Mouse (Mus musculus) spleen, adult 2 months (tissue): Measurements from ENCODE around the gene Calcrl. TPM values are rescaled to one million over a fixed set of nuclear protein-coding genes. Genes with fewer than 3 reads are reported as not detected.

Experiments used
- DNase-seq, 2 experiments: peaks; one replicate each; pipeline versions ENCODE4 v3.0.0 to v3.0.0-alpha.2; 2012 to 2021; ENCODE audit warnings: low spot score in 2 of 2, low read depth in 1 of 2
- H3K27ac ChIP-seq: fragments of 200-500 bp; 2 replicates; pipeline ENCODE4 v1.5.1; 2012; ENCODE audit warnings: low read length, inconsistent platforms; ENCODE audit not compliant: insufficient read depth
- H3K27me3 ChIP-seq: fragments of 200-500 bp; 2 replicates; pipeline ENCODE4 v1.6.1; 2012; ENCODE audit warnings: mild to moderate bottlenecking, moderate library complexity, low read length, inconsistent platforms; ENCODE audit not compliant: control insufficient read depth, insufficient read depth
- H3K36me3 ChIP-seq: fragments of 200-500 bp; 2 replicates; pipeline ENCODE4 v1.6.1; 2012; ENCODE audit warnings: mild to moderate bottlenecking, low read length, inconsistent platforms; ENCODE audit not compliant: control insufficient read depth, insufficient read depth
- H3K4me1 ChIP-seq: fragments of 200-500 bp; 2 replicates; pipeline ENCODE4 v1.6.1; 2011; ENCODE audit warnings: inconsistent platforms; ENCODE audit not compliant: control insufficient read depth, insufficient read depth, insufficient read length
- H3K4me3 ChIP-seq: fragments of 200-500 bp; 2 replicates; pipeline ENCODE4 v1.5.1; 2011; ENCODE audit warnings: mild to moderate bottlenecking, inconsistent platforms; ENCODE audit not compliant: insufficient read depth, insufficient read length; ENCODE audit errors: extremely low read depth
- CTCF ChIP-seq: fragments of 200-500 bp; IDR thresholded peaks from 2 replicates; pipeline ENCODE4 v1.5.1; 2011; ENCODE audit warnings: mild to moderate bottlenecking, inconsistent platforms; ENCODE audit not compliant: insufficient read depth, insufficient read length, insufficient replicate concordance; ENCODE audit errors: extremely low read depth
- POLR2A ChIP-seq: fragments of 200-500 bp; IDR thresholded peaks from 2 replicates; pipeline ENCODE4 v1.6.1; 2011; ENCODE audit warnings: low read depth, low read length, inconsistent platforms
- WGBS: fragments of 180-500 bp; shearing (Covaris S2); methylation state at CpG from one replicate; pipeline ENCODE4 v1.1.7; 2018; 5-methylcytosine and 5-hydroxymethylcytosine counted together
- polyA plus RNA-seq: library from polyadenylated mRNA; depleted of rRNA; stranded (reverse); fragments of >200 nt; gene quantifications from 2 replicates; pipeline ENCODE4 v1.2.3, GENCODE M21; 2012

The Calcrl gene
- polyA plus RNA-seq, 1 experiment = 6.0 TPM

GRCm38 (mm10) chr2:84366742-84367141, 58.5 kb downstream of the Calcrl start:
- Histone ChIP-seq H3K27me3 (no peaks in the 10 kb centered on the region), H3K27ac (no peak overlapping the region), H3K4me3 (no peak overlapping the region), H3K36me3 (peaks cover 8% of the 10 kb centered on the region; the same call in 1 of the 2 replicates), H3K4me1 (no peaks in the 10 kb centered on the region)
- TF ChIP-seq POLR2A (no peak), CTCF (no peak)
- no peak for DNase-seq

GRCm38 (mm10) chr2:84365266-84365665, 59.9 kb downstream of the Calcrl start:
- no peak for TF ChIP-seq CTCF
- TF ChIP-seq POLR2A = no peak
- no peaks in the 10 kb centered on the region for H3K27me3 ChIP-seq
- no peak overlapping the region for H3K4me3 ChIP-seq
- no peaks in the 10 kb centered on the region for H3K4me1 ChIP-seq
- 88% methylated on average over 3 of the region's 3 CpGs for WGBS
- H3K36me3 ChIP-seq = peaks cover 12% of the 10 kb centered on the region; the same call in 1 of the 2 replicates
- H3K27ac ChIP-seq = no peak overlapping the region
- no peak for DNase-seq

- DNase-seq = no peak
- Histone ChIP-seq H3K4me3 (no peak overlapping the region), H3K27ac (no peak overlapping the region), H3K36me3 (peaks cover 9% of the 10 kb centered on the region; the same call in 1 of the 2 replicates), H3K4me1 (no peaks in the 10 kb centered on the region), H3K27me3 (no peaks in the 10 kb centered on the region)
- TF ChIP-seq POLR2A (no peak), CTCF (no peak)
- WGBS = 95% methylated on average over 6 of the region's 6 CpGs
Observed at GRCm38 (mm10) chr2:84362779-84363719, 62.2 kb downstream of the Calcrl start.

- DNase-seq = no peak
- H3K4me1 ChIP-seq = no peaks in the 10 kb centered on the region
- 84% methylated on average over 3 of the region's 3 CpGs for WGBS
- H3K27ac ChIP-seq = no peak overlapping the region
- TF ChIP-seq CTCF = no peak
- TF ChIP-seq POLR2A = no peak
- no peaks in the 10 kb centered on the region for H3K27me3 ChIP-seq
- no peak overlapping the region for H3K4me3 ChIP-seq
- peaks cover 5% of the 10 kb centered on the region for H3K36me3 ChIP-seq
Observed at GRCm38 (mm10) chr2:84358690-84359343, 66.4 kb downstream of the Calcrl start.

- H3K27ac ChIP-seq = no peak overlapping the region
- no peak overlapping the region for H3K4me3 ChIP-seq
- WGBS = 53% methylated on average over 4 of the region's 4 CpGs
- DNase-seq = no peak
- no peaks in the 10 kb centered on the region for H3K27me3 ChIP-seq
- H3K4me1 ChIP-seq = no peaks in the 10 kb centered on the region
- peaks cover 1% of the 10 kb centered on the region for H3K36me3 ChIP-seq
- TF ChIP-seq POLR2A (no peak), CTCF (no peak)
Observed at GRCm38 (mm10) chr2:84355281-84355680, 69.9 kb downstream of the Calcrl start.

GRCm38 (mm10) chr2:84347376-84347775, 77.8 kb downstream of the Calcrl start:
- H3K36me3 ChIP-seq = peaks cover 10% of the 10 kb centered on the region
- no peaks in the 10 kb centered on the region for H3K4me1 ChIP-seq
- TF ChIP-seq POLR2A (no peak), CTCF (no peak)
- H3K27ac ChIP-seq = no peak overlapping the region
- 70% methylated on average over 2 of the region's 2 CpGs for WGBS
- peak in 1 of 2 experiments; percentile 18 for DNase-seq
- H3K4me3 ChIP-seq = no peak overlapping the region
- no peaks in the 10 kb centered on the region for H3K27me3 ChIP-seq

GRCm38 (mm10) chr2:84343756-84344155, 81.5 kb downstream of the Calcrl start:
- WGBS = 81% methylated on average over 2 of the region's 2 CpGs
- H3K27ac ChIP-seq = no peak overlapping the region
- no peak for TF ChIP-seq CTCF
- TF ChIP-seq POLR2A = no peak

More at GRCm38 (mm10) chr2:84343756-84344155, 81.5 kb downstream of the Calcrl start:
- H3K4me3 ChIP-seq = no peak overlapping the region
- DNase-seq = no peak
- H3K36me3 ChIP-seq = peaks cover 15% of the 10 kb centered on the region
- no peaks in the 10 kb centered on the region for H3K27me3 ChIP-seq
- H3K4me1 ChIP-seq = no peaks in the 10 kb centered on the region
